Mouse (Mus musculus) liver, embryonic 14.5 days (tissue): ENCODE results near the gene Cactin.

ENCODE experiments used
- CTCF ChIP-seq: IDR thresholded peaks from 2 replicates; pipeline ENCODE4 v1.5.1; 2016; ENCODE audit warnings: antibody characterized with exemption, low read depth, control low read depth
- EP300 ChIP-seq: IDR thresholded peaks from 2 replicates; pipeline ENCODE4 v1.6.1; 2016; ENCODE audit warnings: antibody characterized with exemption, low read depth

GRCm38 (mm10) chr10:81288601-81289000 is 32.3 kb upstream of the Cactin start:
- TF ChIP-seq EP300 (no peak), CTCF (peak; percentile 80)
